Mouse (Mus musculus) bone marrow macrophage, adult 2 months (primary cell): ENCODE results near the gene Smad6.

Experiments
- CTCF ChIP-seq: IDR thresholded peaks from 2 replicates; pipeline ENCODE4 v1.5.1; 2012; ENCODE audit warnings: low read depth, mild to moderate bottlenecking, low read length, moderate library complexity
- POLR2A ChIP-seq: IDR thresholded peaks from 2 replicates; pipeline ENCODE4 v1.6.1; 2012; ENCODE audit warnings: mild to moderate bottlenecking, low read depth, low read length, borderline replicate concordance

GRCm38 (mm10) chr9:63919001-63919555 is 102.8 kb downstream of the Smad6 start:
- TF ChIP-seq POLR2A = no peak
- no peak for TF ChIP-seq CTCF
